23 mouse cellular contexts compared by ENCODE assay signal in the genomic region with DNA sequence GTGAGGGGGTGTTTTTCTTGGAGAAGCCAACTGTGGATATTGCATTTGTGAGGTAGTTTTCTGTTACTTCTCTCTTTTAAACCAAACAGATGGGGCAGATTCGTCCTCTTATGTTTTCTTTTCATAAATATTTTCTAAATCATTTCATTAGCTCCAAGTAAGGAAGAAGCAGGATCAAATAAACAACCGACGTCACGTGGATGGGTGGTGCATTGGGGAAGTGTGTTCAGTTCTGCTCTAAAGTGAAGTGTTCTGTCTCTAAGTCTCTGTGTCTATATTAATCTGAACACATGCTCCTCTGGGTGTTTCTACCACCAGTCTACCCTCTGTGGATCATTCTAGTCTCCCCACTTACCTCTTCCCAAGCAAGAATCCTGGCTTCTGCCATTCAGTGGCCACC.
"Had no signal": no experiment of that assay in that cellular context is flagged by ENCODE, and none has a peak within 500 bp of the region (broad histone marks: within the 10 kb centered on the region; RNA-seq: fewer than 3 reads in every experiment).

No protein-coding gene starts in this region.

- DNase-seq: forebrain, postnatal 0 days; gastrocnemius, postnatal 14 days; gastrocnemius, postnatal 36 days; heart, adult 2 months; heart, postnatal 10 days; heart, postnatal 4 days; kidney, adult 18-20 months; kidney, adult 8-10 months; kidney, postnatal 14 days; kidney, postnatal 36 days; left cerebral cortex, postnatal 4 days had no signal

- H3K27ac ChIP-seq: heart, adult 2 months; hindbrain, embryonic 10.5 days; hindbrain, embryonic 12.5 days; hindbrain, embryonic 14.5 days; intestine, embryonic 15.5 days; limb, embryonic 13.5 days; limb, embryonic 15.5 days; liver, embryonic 12.5 days; liver, embryonic 14.5 days had no signal

- ATAC-seq: forebrain, postnatal 0 days; hindbrain, embryonic 16.5 days; inflammation-experienced regulatory T-cells, adult 6 months; intestine, embryonic 15.5 days; intestine, postnatal 0 days; liver, embryonic 12.5 days had no signal

- H3K4me3 ChIP-seq: heart, adult 2 months; heart, embryonic 12.5 days; hindbrain, embryonic 10.5 days; hindbrain, embryonic 12.5 days; intestine, embryonic 15.5 days; limb, embryonic 13.5 days; limb, embryonic 15.5 days; liver, embryonic 12.5 days had no signal
